Mouse (Mus musculus): ENCODE measurements at regions not wholly inside any gene's neighbourhood (a gene's known extent, or its start where the extent isn't known, plus 50 kb on each side); places are given as distances from the start of the nearest gene placed in this dataset.

GRCm38 (mm10) chr12:93549900-93550299 is 1700.9 kb upstream of the Sel1l start:
- 42% methylated on average over 4 of the region's 4 CpGs for WGBS
- no peaks in the 10 kb centered on the region for H3K36me3 ChIP-seq
- H3K27ac ChIP-seq (replicated peaks), result no peak overlapping the region
- no peak for ATAC-seq (ENCODE audit: low FRiP score, low read depth)
- no peak overlapping the region for H3K9ac ChIP-seq (replicated peaks)
- H3K9me3 ChIP-seq, result no peaks in the 10 kb centered on the region
- no peaks in the 10 kb centered on the region for H3K27me3 ChIP-seq
- H3K4me2 ChIP-seq (replicated peaks), result no peak overlapping the region
- H3K4me3 ChIP-seq, result no peak overlapping the region
- no peaks in the 10 kb centered on the region for H3K4me1 ChIP-seq

- H3K9ac ChIP-seq (replicated peaks), result no peak overlapping the region
- WGBS, result 87% methylated on average over 2 of the region's 2 CpGs
- ATAC-seq (ENCODE audit: low FRiP score, low read depth), result no peak
- no peaks in the 10 kb centered on the region for H3K27me3 ChIP-seq
- H3K27ac ChIP-seq (replicated peaks), result no peak overlapping the region
- H3K4me1 ChIP-seq, result no peaks in the 10 kb centered on the region
- H3K4me3 ChIP-seq, result no peak overlapping the region
- no peak overlapping the region for H3K4me2 ChIP-seq (replicated peaks)
- H3K36me3 ChIP-seq, result no peaks in the 10 kb centered on the region
- no peaks in the 10 kb centered on the region for H3K9me3 ChIP-seq
Observed at GRCm38 (mm10) chr12:93523465-93523864, 1674.5 kb upstream of the Sel1l start.

DNA sequence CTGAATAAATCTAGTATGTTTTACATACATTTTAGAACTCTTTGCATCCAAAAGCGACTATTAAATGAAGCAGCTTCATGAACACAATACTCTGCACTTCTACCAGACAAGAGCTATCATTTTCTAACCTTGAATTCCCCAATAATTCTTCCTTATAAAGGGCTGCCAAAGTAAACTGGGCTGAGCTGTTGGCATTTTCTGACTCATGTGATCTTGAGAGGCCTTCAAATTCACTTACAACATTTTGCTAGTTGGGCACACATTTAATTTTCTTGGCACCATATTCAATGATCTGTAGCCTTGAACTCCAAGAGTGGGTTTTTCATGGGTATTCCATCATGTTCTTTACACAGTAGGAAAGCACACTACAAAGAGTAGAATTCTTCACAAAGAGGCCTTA is 1637.4 kb upstream of the Sel1l start:
- no peak overlapping the region for H3K27ac ChIP-seq (replicated peaks)
- H3K4me3 ChIP-seq, result no peak overlapping the region
- no peaks in the 10 kb centered on the region for H3K27me3 ChIP-seq
- H3K36me3 ChIP-seq, result no peaks in the 10 kb centered on the region
- no peaks in the 10 kb centered on the region for H3K9me3 ChIP-seq
- no peak for ATAC-seq (ENCODE audit: low FRiP score, low read depth)
- no peaks in the 10 kb centered on the region for H3K4me1 ChIP-seq
- WGBS, result 76% methylated on average over 1 of the region's 1 CpGs
- H3K9ac ChIP-seq (replicated peaks), result no peak overlapping the region
- H3K4me2 ChIP-seq (replicated peaks), result no peak overlapping the region

GRCm38 (mm10) chr12:93462106-93462505 is 1613.1 kb upstream of the Sel1l start:
- Histone ChIP-seq H3K36me3 (no peaks in the 10 kb centered on the region), H3K27ac (replicated peaks) (no peak overlapping the region), H3K4me1 (no peaks in the 10 kb centered on the region), H3K9me3 (no peaks in the 10 kb centered on the region), H3K4me3 (no peak overlapping the region), H3K27me3 (no peaks in the 10 kb centered on the region), H3K9ac (replicated peaks) (no peak overlapping the region), H3K4me2 (replicated peaks) (no peak overlapping the region)
- no peak for ATAC-seq (ENCODE audit: low FRiP score, low read depth)

GRCm38 (mm10) chr12:93449436-93449835 is 1600.5 kb upstream of the Sel1l start:
- 96% methylated on average over 2 of the region's 2 CpGs for WGBS
- Histone ChIP-seq H3K4me1 (no peaks in the 10 kb centered on the region), H3K27ac (replicated peaks) (no peak overlapping the region), H3K36me3 (no peaks in the 10 kb centered on the region), H3K9me3 (no peaks in the 10 kb centered on the region), H3K4me2 (replicated peaks) (no peak overlapping the region), H3K4me3 (no peak overlapping the region), H3K9ac (replicated peaks) (no peak overlapping the region), H3K27me3 (no peaks in the 10 kb centered on the region)
- ATAC-seq (ENCODE audit: low FRiP score, low read depth), result no peak

DNA sequence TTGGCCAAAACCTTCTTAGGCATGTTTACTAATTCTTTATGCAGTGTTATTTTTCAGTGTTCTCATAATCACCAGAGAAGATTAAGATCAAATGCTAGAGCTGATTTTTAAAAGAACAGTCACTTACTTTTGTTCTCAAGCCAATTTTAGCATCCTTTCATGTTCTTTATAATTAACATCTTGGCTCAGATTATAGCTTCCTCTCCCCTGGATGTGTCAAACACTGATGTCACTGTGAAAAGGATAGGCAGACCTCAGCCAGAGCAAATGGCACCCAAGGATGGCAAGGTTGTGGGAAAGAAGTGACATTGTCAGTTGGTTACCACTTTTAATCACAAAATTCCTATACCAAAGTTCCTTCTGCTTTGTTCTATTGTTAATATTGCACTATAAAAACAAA is 1580.3 kb upstream of the Sel1l start:
- Histone ChIP-seq H3K27me3 (no peaks in the 10 kb centered on the region), H3K36me3 (no peaks in the 10 kb centered on the region), H3K9me3 (no peaks in the 10 kb centered on the region), H3K4me2 (replicated peaks) (no peak overlapping the region), H3K9ac (replicated peaks) (no peak overlapping the region), H3K27ac (replicated peaks) (no peak overlapping the region), H3K4me3 (no peak overlapping the region), H3K4me1 (no peaks in the 10 kb centered on the region)
- no peak for ATAC-seq (ENCODE audit: low FRiP score, low read depth)

DNA sequence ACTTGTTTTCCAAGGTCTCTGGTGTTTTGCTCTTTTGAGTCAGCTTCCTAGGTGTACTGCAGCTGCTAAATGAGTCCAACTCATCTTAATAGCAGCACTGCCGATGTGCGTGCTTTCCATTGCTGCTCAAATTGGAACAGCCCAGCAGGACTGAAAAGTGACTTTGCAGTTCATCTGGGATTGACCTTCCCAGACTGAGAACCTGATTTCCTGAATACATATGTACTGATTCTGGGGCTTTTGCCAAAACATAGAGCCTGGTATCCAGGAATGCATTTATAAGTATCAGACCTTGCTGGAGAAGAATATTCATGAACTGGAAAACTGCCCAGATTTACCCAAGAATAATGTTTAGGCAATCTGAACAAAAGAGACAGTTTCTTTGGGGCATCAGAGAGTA is 1579.0 kb upstream of the Sel1l start:
- Histone ChIP-seq H3K4me2 (replicated peaks) (no peak overlapping the region), H3K4me1 (no peaks in the 10 kb centered on the region), H3K27me3 (no peaks in the 10 kb centered on the region), H3K36me3 (no peaks in the 10 kb centered on the region), H3K4me3 (no peak overlapping the region), H3K9me3 (no peaks in the 10 kb centered on the region), H3K27ac (replicated peaks) (no peak overlapping the region), H3K9ac (replicated peaks) (no peak overlapping the region)
- WGBS, result 92% methylated on average over 2 of the region's 2 CpGs
- ATAC-seq (ENCODE audit: low FRiP score, low read depth), result no peak

- Histone ChIP-seq H3K4me2 (replicated peaks) (no peak overlapping the region), H3K9ac (replicated peaks) (no peak overlapping the region), H3K9me3 (no peaks in the 10 kb centered on the region), H3K27me3 (no peaks in the 10 kb centered on the region), H3K4me1 (no peaks in the 10 kb centered on the region), H3K36me3 (no peaks in the 10 kb centered on the region), H3K27ac (replicated peaks) (no peak overlapping the region), H3K4me3 (no peak overlapping the region)
- 72% methylated on average over 6 of the region's 6 CpGs for WGBS
- ATAC-seq (ENCODE audit: low FRiP score, low read depth), result no peak
Observed at GRCm38 (mm10) chr12:93416381-93416780, 1567.4 kb upstream of the Sel1l start.

DNA sequence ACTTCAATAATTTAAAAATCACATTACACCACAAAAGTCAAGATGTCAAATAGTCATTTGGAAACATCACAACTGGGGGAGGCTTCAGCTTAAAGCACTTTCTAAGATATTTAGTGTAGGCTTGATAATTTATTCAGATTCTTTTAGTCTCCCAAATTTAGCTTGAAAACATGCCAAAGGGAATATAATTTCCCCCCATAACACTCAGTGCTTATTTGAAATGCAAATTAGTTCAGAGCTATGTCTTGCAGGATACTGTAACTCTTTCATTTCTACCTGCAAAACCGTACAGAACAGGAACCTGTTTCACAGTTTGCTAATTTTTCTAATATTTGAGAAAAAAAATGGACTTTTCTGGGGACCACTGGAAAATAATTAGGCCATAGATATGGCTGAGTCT is 1566.8 kb upstream of the Sel1l start:
- 77% methylated on average over 1 of the region's 1 CpGs for WGBS
- ATAC-seq (ENCODE audit: low FRiP score, low read depth), result no peak

DNA sequence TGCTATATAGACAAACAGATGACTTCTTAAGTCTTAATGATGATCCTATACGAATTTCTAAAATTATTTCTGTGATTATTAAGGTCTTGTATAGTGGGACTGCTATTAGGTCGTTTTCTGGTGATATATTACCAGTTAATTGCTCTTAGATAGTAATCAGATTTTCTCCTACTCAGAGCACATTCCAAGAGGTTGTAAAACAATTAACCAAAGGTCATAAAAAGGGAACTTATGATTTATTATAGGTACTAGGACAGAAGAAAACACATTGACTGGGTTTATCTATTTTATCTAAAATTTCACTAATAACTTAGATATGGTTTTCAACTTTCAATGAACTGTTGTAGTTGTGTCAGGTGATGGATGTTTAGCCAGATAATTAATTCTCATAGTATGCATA is 1536.6 kb upstream of the Sel1l start:
- H3K4me2 ChIP-seq (replicated peaks), result no peak overlapping the region
- no peak for ATAC-seq (ENCODE audit: low FRiP score, low read depth)
- no peaks in the 10 kb centered on the region for H3K4me1 ChIP-seq
- 56% methylated on average over 2 of the region's 2 CpGs for WGBS
- H3K27ac ChIP-seq (replicated peaks), result no peak overlapping the region
- H3K27me3 ChIP-seq, result no peaks in the 10 kb centered on the region
- H3K36me3 ChIP-seq, result no peaks in the 10 kb centered on the region
- H3K9me3 ChIP-seq, result no peaks in the 10 kb centered on the region
- H3K4me3 ChIP-seq, result no peak overlapping the region
- no peak overlapping the region for H3K9ac ChIP-seq (replicated peaks)

More for the DNA sequence above, 1566.8 kb upstream of the Sel1l start:
- Histone ChIP-seq H3K36me3 (no peaks in the 10 kb centered on the region), H3K27ac (replicated peaks) (no peak overlapping the region), H3K9ac (replicated peaks) (no peak overlapping the region), H3K27me3 (no peaks in the 10 kb centered on the region), H3K4me3 (no peak overlapping the region), H3K9me3 (no peaks in the 10 kb centered on the region), H3K4me2 (replicated peaks) (no peak overlapping the region), H3K4me1 (no peaks in the 10 kb centered on the region)

GRCm38 (mm10) chr12:93342933-93343332 is 1494.0 kb upstream of the Sel1l start:
- no peak overlapping the region for H3K27ac ChIP-seq (replicated peaks)
- ATAC-seq (ENCODE audit: low FRiP score, low read depth), result no peak
- WGBS, result 73% methylated on average over 4 of the region's 4 CpGs
- no peak overlapping the region for H3K9ac ChIP-seq (replicated peaks)
- H3K9me3 ChIP-seq, result no peaks in the 10 kb centered on the region
- H3K4me3 ChIP-seq, result no peak overlapping the region
- H3K4me1 ChIP-seq, result no peaks in the 10 kb centered on the region
- H3K4me2 ChIP-seq (replicated peaks), result no peak overlapping the region
- H3K27me3 ChIP-seq, result no peaks in the 10 kb centered on the region
- no peaks in the 10 kb centered on the region for H3K36me3 ChIP-seq

- Histone ChIP-seq H3K36me3 (no peaks in the 10 kb centered on the region), H3K27me3 (no peaks in the 10 kb centered on the region), H3K9me3 (no peaks in the 10 kb centered on the region), H3K4me3 (no peak overlapping the region), H3K4me1 (no peaks in the 10 kb centered on the region), H3K9ac (replicated peaks) (no peak overlapping the region), H3K27ac (replicated peaks) (no peak overlapping the region), H3K4me2 (replicated peaks) (no peak overlapping the region)
- 81% methylated on average over 4 of the region's 4 CpGs for WGBS
- ATAC-seq (ENCODE audit: low FRiP score, low read depth), result no peak
Observed at GRCm38 (mm10) chr12:93342525-93342924, 1493.6 kb upstream of the Sel1l start.

- Histone ChIP-seq H3K36me3 (no peaks in the 10 kb centered on the region), H3K4me3 (no peak overlapping the region), H3K27ac (replicated peaks) (no peak overlapping the region), H3K4me2 (replicated peaks) (no peak overlapping the region), H3K27me3 (no peaks in the 10 kb centered on the region), H3K4me1 (no peaks in the 10 kb centered on the region), H3K9ac (replicated peaks) (no peak overlapping the region), H3K9me3 (no peaks in the 10 kb centered on the region)
- no peak for ATAC-seq (ENCODE audit: low FRiP score, low read depth)
- 83% methylated on average over 1 of the region's 1 CpGs for WGBS
Observed at GRCm38 (mm10) chr12:93335520-93335919, 1486.6 kb upstream of the Sel1l start.

Measured in midbrain, embryonic 12.5 days (tissue).